Mouse (Mus musculus): ENCODE measurements at regions not wholly inside any gene's neighbourhood (a gene's known extent, or its start where the extent isn't known, plus 50 kb on each side); places are given as distances from the start of the nearest gene placed in this dataset.

- no peak for DNase-seq
Measured at GRCm38 (mm10) chr15:23682128-23682527, 1133.3 kb downstream of the Cdh18 start.

- DNase-seq, result peak in 1 of 2 experiments; percentile 26
Measured at GRCm38 (mm10) chr15:23708609-23709008, 1159.8 kb downstream of the Cdh18 start.

All from cerebellum, postnatal 14 days (tissue).